Mouse (Mus musculus): ENCODE measurements around the gene Ccdc116. TPM values are rescaled to one million over a fixed set of nuclear protein-coding genes. Genes with fewer than 3 reads are reported as not detected.

The Ccdc116 gene
- polyA plus RNA-seq, 1 experiment from 2014 or later, result 2.4 TPM

GRCm38 (mm10) chr16:17137355-17137754, 9.7 kb downstream of the Ccdc116 start:
- no peak for ATAC-seq
- H3K9ac ChIP-seq (replicated peaks; ENCODE audit: low read depth, low read length), result no peak overlapping the region
- H3K4me2 ChIP-seq (ENCODE audit: low read length), result no peak overlapping the region
- 89% methylated on average over 15 of the region's 15 CpGs for WGBS
- peaks cover 5% of the 10 kb centered on the region for H3K4me1 ChIP-seq (replicated peaks; ENCODE audit: control insufficient read depth, insufficient read depth, low read length)
- no peaks in the 10 kb centered on the region for H3K9me3 ChIP-seq (ENCODE audit: control insufficient read depth, low read length)
- H3K27me3 ChIP-seq (replicated peaks; ENCODE audit: control insufficient read depth, insufficient read depth, low read length), result no peaks in the 10 kb centered on the region
- H3K27ac ChIP-seq (ENCODE audit: low read length), result no peak overlapping the region
- H3K36me3 ChIP-seq (ENCODE audit: control insufficient read depth, insufficient read depth), result no peaks in the 10 kb centered on the region
- no peak overlapping the region for H3K4me3 ChIP-seq (replicated peaks; ENCODE audit: low read length)

GRCm38 (mm10) chr16:17132906-17133200, 14.2 kb downstream of the Ccdc116 start:
- WGBS, result 25% methylated on average over 7 of the region's 7 CpGs
- no peak overlapping the region for H3K9ac ChIP-seq (replicated peaks; ENCODE audit: low read depth, low read length)
- ATAC-seq, result 0 out of 2 replicates have a peak, but pooled peaks have one; percentile 4

GRCm38 (mm10) chr16:17132089-17132905, 14.7 kb downstream of the Ccdc116 start, which contains the start of gene Sdf2l1:
Gene Sdf2l1 (minus strand): TSS chr16:17132383.
- peak within 1 kb of the TSS; percentile 99 for H3K4me2 ChIP-seq (ENCODE audit: low read length)
- under 1% methylated on average over 47 of the region's 47 CpGs for WGBS
- no peaks in the 10 kb centered on the region for H3K27me3 ChIP-seq (replicated peaks; ENCODE audit: control insufficient read depth, insufficient read depth, low read length)
- peaks cover 13% of the 10 kb centered on the region for H3K4me1 ChIP-seq (replicated peaks; ENCODE audit: control insufficient read depth, insufficient read depth, low read length)
- peak within 1 kb of the TSS; percentile 83 for H3K4me3 ChIP-seq (replicated peaks; ENCODE audit: low read length)
- H3K9ac ChIP-seq (replicated peaks; ENCODE audit: low read depth, low read length), result peak within 1 kb of the TSS; percentile 77
- no peaks in the 10 kb centered on the region for H3K36me3 ChIP-seq (ENCODE audit: control insufficient read depth, insufficient read depth)
- no peaks in the 10 kb centered on the region for H3K9me3 ChIP-seq (ENCODE audit: control insufficient read depth, low read length)
- peak; percentile 99 for ATAC-seq
- H3K27ac ChIP-seq (ENCODE audit: low read length), result peak within 1 kb of the TSS; percentile 75

More at GRCm38 (mm10) chr16:17132906-17133200, 14.2 kb downstream of the Ccdc116 start:
- Histone ChIP-seq H3K27ac (ENCODE audit: low read length) (no peak overlapping the region), H3K36me3 (ENCODE audit: control insufficient read depth, insufficient read depth) (no peaks in the 10 kb centered on the region), H3K4me3 (replicated peaks; ENCODE audit: low read length) (peak overlapping the region; percentile 83), H3K4me2 (ENCODE audit: low read length) (peak overlapping the region; percentile 99), H3K9me3 (ENCODE audit: control insufficient read depth, low read length) (no peaks in the 10 kb centered on the region), H3K27me3 (replicated peaks; ENCODE audit: control insufficient read depth, insufficient read depth, low read length) (no peaks in the 10 kb centered on the region), H3K4me1 (replicated peaks; ENCODE audit: control insufficient read depth, insufficient read depth, low read length) (peaks cover 13% of the 10 kb centered on the region)

- H3K27ac ChIP-seq (ENCODE audit: low read length), result peak overlapping the region; percentile 75
- no peaks in the 10 kb centered on the region for H3K36me3 ChIP-seq (ENCODE audit: control insufficient read depth, insufficient read depth)
- H3K9me3 ChIP-seq (ENCODE audit: control insufficient read depth, low read length), result no peaks in the 10 kb centered on the region
Observed at GRCm38 (mm10) chr16:17131191-17132088, 15.6 kb downstream of the Ccdc116 start.

GRCm38 (mm10) chr16:17127292-17127691, 19.7 kb downstream of the Ccdc116 start:
- no peak overlapping the region for H3K4me3 ChIP-seq (replicated peaks; ENCODE audit: low read length)
- H3K9me3 ChIP-seq (ENCODE audit: control insufficient read depth, low read length), result no peaks in the 10 kb centered on the region
- H3K4me1 ChIP-seq (replicated peaks; ENCODE audit: control insufficient read depth, insufficient read depth, low read length), result peaks cover 30% of the 10 kb centered on the region
- no peak for ATAC-seq
- WGBS, result 92% methylated on average over 1 of the region's 1 CpGs
- no peak overlapping the region for H3K27ac ChIP-seq (ENCODE audit: low read length)
- H3K36me3 ChIP-seq (ENCODE audit: control insufficient read depth, insufficient read depth), result no peaks in the 10 kb centered on the region
- H3K27me3 ChIP-seq (replicated peaks; ENCODE audit: control insufficient read depth, insufficient read depth, low read length), result no peaks in the 10 kb centered on the region
- no peak overlapping the region for H3K9ac ChIP-seq (replicated peaks; ENCODE audit: low read depth, low read length)
- H3K4me2 ChIP-seq (ENCODE audit: low read length), result no peak overlapping the region

More at GRCm38 (mm10) chr16:17131191-17132088, 15.6 kb downstream of the Ccdc116 start:
- H3K4me2 ChIP-seq (ENCODE audit: low read length), result peak overlapping the region; percentile 99
- peaks cover 13% of the 10 kb centered on the region for H3K4me1 ChIP-seq (replicated peaks; ENCODE audit: control insufficient read depth, insufficient read depth, low read length)
- peak overlapping the region; percentile 77 for H3K9ac ChIP-seq (replicated peaks; ENCODE audit: low read depth, low read length)
- no peaks in the 10 kb centered on the region for H3K27me3 ChIP-seq (replicated peaks; ENCODE audit: control insufficient read depth, insufficient read depth, low read length)
- H3K4me3 ChIP-seq (replicated peaks; ENCODE audit: low read length), result peak overlapping the region; percentile 83
- ATAC-seq, result no peak
- 4% methylated on average over 43 of the region's 43 CpGs for WGBS

- peak within 1 kb of the TSS; percentile 53 for H3K4me2 ChIP-seq (ENCODE audit: low read length)
- H3K27ac ChIP-seq (ENCODE audit: low read length), result no peak within 1 kb of the TSS
- no peaks in the 10 kb centered on the region for H3K27me3 ChIP-seq (replicated peaks; ENCODE audit: control insufficient read depth, insufficient read depth, low read length)
- no peaks in the 10 kb centered on the region for H3K36me3 ChIP-seq (ENCODE audit: control insufficient read depth, insufficient read depth)
- WGBS, result 0% methylated on average over 25 of the region's 25 CpGs
- peak; percentile 86 for ATAC-seq
- H3K4me3 ChIP-seq (replicated peaks; ENCODE audit: low read length), result peak within 1 kb of the TSS; percentile 41
- H3K9me3 ChIP-seq (ENCODE audit: control insufficient read depth, low read length), result no peaks in the 10 kb centered on the region
- peak within 1 kb of the TSS; percentile 45 for H3K9ac ChIP-seq (replicated peaks; ENCODE audit: low read depth, low read length)
- peaks cover 23% of the 10 kb centered on the region for H3K4me1 ChIP-seq (replicated peaks; ENCODE audit: control insufficient read depth, insufficient read depth, low read length)
Observed at GRCm38 (mm10) chr16:17124871-17125520, 22.0 kb downstream of the Ccdc116 start, which contains the start of gene 2610318N02Rik. Gene 2610318N02Rik (minus strand): TSS chr16:17125167.

- ATAC-seq, result peak; percentile 19
- no peaks in the 10 kb centered on the region for H3K9me3 ChIP-seq (ENCODE audit: control insufficient read depth, low read length)
- no peaks in the 10 kb centered on the region for H3K27me3 ChIP-seq (replicated peaks; ENCODE audit: control insufficient read depth, insufficient read depth, low read length)
- H3K4me1 ChIP-seq (replicated peaks; ENCODE audit: control insufficient read depth, insufficient read depth, low read length), result peaks cover 23% of the 10 kb centered on the region
- no peak overlapping the region for H3K27ac ChIP-seq (ENCODE audit: low read length)
- WGBS, result 2% methylated on average over 22 of the region's 22 CpGs
- peak overlapping the region; percentile 53 for H3K4me2 ChIP-seq (ENCODE audit: low read length)
- H3K9ac ChIP-seq (replicated peaks; ENCODE audit: low read depth, low read length), result peak overlapping the region; percentile 45
- no peaks in the 10 kb centered on the region for H3K36me3 ChIP-seq (ENCODE audit: control insufficient read depth, insufficient read depth)
- H3K4me3 ChIP-seq (replicated peaks; ENCODE audit: low read length), result peak overlapping the region; percentile 41
Observed at GRCm38 (mm10) chr16:17124119-17124870, 22.7 kb downstream of the Ccdc116 start.

- H3K4me1 ChIP-seq (replicated peaks; ENCODE audit: control insufficient read depth, insufficient read depth, low read length), result peaks cover 23% of the 10 kb centered on the region
- no peaks in the 10 kb centered on the region for H3K27me3 ChIP-seq (replicated peaks; ENCODE audit: control insufficient read depth, insufficient read depth, low read length)
- 32% methylated on average over 14 of the region's 14 CpGs for WGBS
- peak overlapping the region; percentile 22 for H3K4me2 ChIP-seq (ENCODE audit: low read length)
- peak; percentile 57 for ATAC-seq
- peak overlapping the region; percentile 39; the same call in 1 of the 2 replicates for H3K9ac ChIP-seq (replicated peaks; ENCODE audit: low read depth, low read length)
- H3K36me3 ChIP-seq (ENCODE audit: control insufficient read depth, insufficient read depth), result no peaks in the 10 kb centered on the region
- no peaks in the 10 kb centered on the region for H3K9me3 ChIP-seq (ENCODE audit: control insufficient read depth, low read length)
- H3K27ac ChIP-seq (ENCODE audit: low read length), result no peak overlapping the region
- H3K4me3 ChIP-seq (replicated peaks; ENCODE audit: low read length), result peak overlapping the region; percentile 35
Observed at GRCm38 (mm10) chr16:17121569-17121968, 25.5 kb downstream of the Ccdc116 start.
